Mouse (Mus musculus) embryonic facial prominence, embryonic 15.5 days (tissue): ENCODE data around the gene Arsb. TPM values are rescaled to one million over a fixed set of nuclear protein-coding genes. Genes with fewer than 3 reads are reported as not detected.

ENCODE experiments used
- ATAC-seq: fragments of 200-750 bp; cut with Nextera tagmentation; 2 replicates; pipeline ENCODE4 v1.8.0; 2017; ENCODE audit warnings: low read depth, moderate TSS enrichment; ENCODE audit not compliant: insufficient number of reproducible peaks, low FRiP score, low TSS enrichment
- H3K27ac ChIP-seq: fragments of 300-500 bp; sonication (generic); replicated peaks from 2 replicates; pipeline ENCODE4 v1.5.1; 2015; ENCODE audit warnings: mild to moderate bottlenecking, inconsistent platforms
- H3K27me3 ChIP-seq: fragments of 300-500 bp; sonication (generic); 2 replicates; pipeline ENCODE4 v1.6.1; 2015; ENCODE audit warnings: inconsistent platforms
- H3K36me3 ChIP-seq: fragments of 300-500 bp; sonication (generic); 2 replicates; pipeline ENCODE4 v1.6.1; 2015; ENCODE audit warnings: mild to moderate bottlenecking, inconsistent platforms
- H3K4me1 ChIP-seq: fragments of 300-500 bp; sonication (generic); 2 replicates; pipeline ENCODE4 v1.6.1; 2015; ENCODE audit warnings: inconsistent platforms
- H3K4me2 ChIP-seq: fragments of 300-500 bp; sonication (generic); replicated peaks from 2 replicates; pipeline ENCODE4 v1.6.1; 2015; ENCODE audit warnings: mild to moderate bottlenecking, inconsistent platforms
- H3K4me3 ChIP-seq: fragments of 300-500 bp; sonication (generic); replicated peaks from 2 replicates; pipeline ENCODE4 v1.5.1; 2015; ENCODE audit warnings: mild to moderate bottlenecking, inconsistent platforms
- H3K9ac ChIP-seq: fragments of 300-500 bp; sonication (generic); 2 replicates; pipeline ENCODE4 v1.6.1; 2015; ENCODE audit warnings: inconsistent platforms
- H3K9me3 ChIP-seq: fragments of 300-500 bp; sonication (generic); replicated peaks from 2 replicates; pipeline ENCODE4 v1.6.1; 2016; ENCODE audit warnings: inconsistent platforms
- WGBS: fragments of 180-500 bp; shearing (Covaris S2); methylation state at CpG from one replicate; pipeline ENCODE4 v1.1.7; 2015; 5-methylcytosine and 5-hydroxymethylcytosine counted together
- polyA plus RNA-seq: library from polyadenylated mRNA; unstranded; fragments of >200 nt; fragmentation: Nextera tagmentation; extraction: Ambion mirVana; gene quantifications from 2 replicates; pipeline ENCODE4 v1.2.1, GENCODE M21; 2015

Gene Arsb
- polyA plus RNA-seq, 1 experiment from 2014 or later, result 21.5 TPM

GRCm38 (mm10) chr13:93894105-93894504, 122.7 kb downstream of the Arsb start:
- ATAC-seq, result no peak
- no peak overlapping the region for H3K9ac ChIP-seq
- H3K4me3 ChIP-seq, result no peak overlapping the region
- no peaks in the 10 kb centered on the region for H3K27me3 ChIP-seq
- 70% methylated on average over 2 of the region's 2 CpGs for WGBS
- peaks cover 7% of the 10 kb centered on the region; the same call in 1 of the 2 replicates for H3K4me1 ChIP-seq
- no peak overlapping the region for H3K27ac ChIP-seq
- no peak overlapping the region for H3K4me2 ChIP-seq
- no peaks in the 10 kb centered on the region for H3K9me3 ChIP-seq
- H3K36me3 ChIP-seq, result no peaks in the 10 kb centered on the region

DNA sequence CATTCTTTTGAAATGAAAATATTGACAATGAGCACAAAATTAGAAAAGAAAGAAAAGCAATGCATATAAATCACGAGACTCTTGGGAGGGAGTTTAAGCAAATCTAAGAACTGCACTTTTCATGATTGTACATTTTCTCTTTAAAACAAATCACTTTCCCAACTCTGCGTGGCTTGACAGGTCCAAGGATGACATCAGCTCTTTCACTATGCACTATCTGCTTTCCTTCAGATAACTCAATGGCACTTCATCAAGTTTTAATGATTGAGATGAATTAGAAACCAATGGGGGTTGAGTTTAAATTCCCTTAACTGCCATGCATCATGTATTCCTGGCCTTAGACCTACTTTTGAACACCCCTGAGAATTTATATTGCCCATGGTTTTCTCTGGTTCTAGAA, 124.0 kb downstream of the Arsb start:
- Histone ChIP-seq H3K27me3 (no peaks in the 10 kb centered on the region), H3K4me1 (peaks cover 13% of the 10 kb centered on the region; the same call in 1 of the 2 replicates), H3K9me3 (no peaks in the 10 kb centered on the region), H3K9ac (no peak overlapping the region), H3K4me2 (no peak overlapping the region), H3K36me3 (no peaks in the 10 kb centered on the region), H3K27ac (no peak overlapping the region), H3K4me3 (no peak overlapping the region)
- ATAC-seq, result no peak
- WGBS, result 78% methylated on average over 2 of the region's 2 CpGs

DNA sequence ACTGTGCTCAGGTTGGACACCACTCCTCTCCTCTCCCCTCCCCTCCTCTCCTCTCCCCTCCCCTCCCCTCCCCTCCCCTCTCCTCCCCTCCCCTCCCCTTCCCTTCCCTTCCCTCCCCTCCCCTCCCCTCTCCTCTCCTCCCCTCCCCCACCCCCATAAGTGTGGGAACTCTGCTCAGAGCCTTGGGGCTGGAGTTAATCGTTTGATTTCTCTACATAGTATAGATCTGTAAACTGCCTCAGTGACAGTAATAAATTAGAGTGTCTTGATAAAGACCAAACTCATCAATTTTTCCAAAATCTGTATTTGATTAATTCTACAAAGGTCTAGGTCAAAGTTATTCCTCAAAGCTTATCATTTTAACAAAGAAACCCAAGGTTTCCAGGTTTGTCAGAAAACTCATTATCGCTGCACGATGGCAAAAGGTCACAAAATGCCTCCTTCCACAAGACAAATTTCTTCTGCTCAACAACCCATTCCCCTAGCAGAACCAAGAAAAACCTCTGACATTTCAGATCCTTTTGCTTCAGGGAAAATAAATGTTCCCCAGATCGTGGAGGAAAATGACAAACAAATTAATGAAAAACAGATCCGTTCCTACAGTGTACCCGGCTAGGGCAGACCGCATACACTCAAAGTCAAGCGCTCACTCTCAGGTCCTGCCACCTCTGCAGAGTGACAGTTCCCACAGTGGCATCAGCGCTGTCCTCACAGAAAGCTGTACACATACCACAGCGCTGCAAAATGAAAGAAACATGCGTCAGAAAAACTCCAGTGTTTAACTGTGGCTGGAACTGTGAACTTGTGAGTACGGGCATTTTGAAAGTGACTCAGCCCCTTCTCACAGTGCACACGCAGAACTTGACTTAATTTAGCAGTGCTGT, 126.8 kb downstream of the Arsb start:
- 0 out of 2 replicates have a peak, but pooled peaks have one; percentile 57 for ATAC-seq

GRCm38 (mm10) chr13:93899378-93900256, 128.2 kb downstream of the Arsb start:
- H3K27me3 ChIP-seq, result no peaks in the 10 kb centered on the region
- H3K9me3 ChIP-seq, result no peaks in the 10 kb centered on the region
- H3K4me1 ChIP-seq, result peaks cover 13% of the 10 kb centered on the region; the same call in 1 of the 2 replicates
- no peak overlapping the region for H3K4me2 ChIP-seq
- WGBS, result 75% methylated on average over 3 of the region's 3 CpGs
- H3K4me3 ChIP-seq, result no peak overlapping the region
- peak overlapping the region; percentile 81 for H3K27ac ChIP-seq
- ATAC-seq, result no peak
- no peak overlapping the region for H3K9ac ChIP-seq
- H3K36me3 ChIP-seq, result no peaks in the 10 kb centered on the region

More for the DNA sequence above, 126.8 kb downstream of the Arsb start:
- Histone ChIP-seq H3K4me3 (no peak overlapping the region; the same call in 1 of the 2 replicates), H3K9me3 (no peaks in the 10 kb centered on the region), H3K4me2 (peak overlapping the region; percentile 23), H3K27me3 (no peaks in the 10 kb centered on the region), H3K9ac (no peak overlapping the region), H3K27ac (peak overlapping the region; percentile 81), H3K36me3 (no peaks in the 10 kb centered on the region), H3K4me1 (peaks cover 13% of the 10 kb centered on the region; the same call in 1 of the 2 replicates)
- WGBS, result 17% methylated on average over 13 of the region's 13 CpGs

- H3K27me3 ChIP-seq, result no peaks in the 10 kb centered on the region
- no peaks in the 10 kb centered on the region for H3K9me3 ChIP-seq
- H3K4me1 ChIP-seq, result peaks cover 13% of the 10 kb centered on the region; the same call in 1 of the 2 replicates
- H3K27ac ChIP-seq, result no peak overlapping the region
- ATAC-seq, result no peak
- WGBS, result 77% methylated on average over 13 of the region's 13 CpGs
- no peaks in the 10 kb centered on the region for H3K36me3 ChIP-seq
- H3K9ac ChIP-seq, result no peak overlapping the region
- no peak overlapping the region for H3K4me3 ChIP-seq
- no peak overlapping the region for H3K4me2 ChIP-seq
These were observed 129.7 kb downstream of the Arsb start for GRCm38 (mm10) chr13:93900934-93901626.

DNA sequence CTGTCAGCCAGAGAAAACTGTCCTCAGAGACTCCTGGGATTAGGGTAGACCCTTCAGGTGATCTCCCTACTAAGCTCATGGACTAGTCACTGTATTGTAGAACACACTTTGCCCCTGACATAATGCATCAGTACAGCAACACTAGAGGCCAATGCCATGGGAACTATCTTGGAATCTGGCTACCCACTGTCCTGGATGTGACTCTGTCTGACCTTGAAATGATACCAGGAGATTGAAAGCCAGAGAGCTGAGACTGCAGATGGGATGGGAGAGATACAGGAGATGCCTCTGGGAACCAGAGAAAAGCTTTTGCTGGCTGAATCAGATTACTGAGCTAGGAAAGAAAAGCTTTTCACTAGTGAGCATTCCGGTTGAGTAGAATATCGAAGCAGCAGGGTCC, 130.7 kb downstream of the Arsb start:
- no peak overlapping the region for H3K4me2 ChIP-seq
- no peaks in the 10 kb centered on the region for H3K9me3 ChIP-seq
- H3K9ac ChIP-seq, result no peak overlapping the region
- H3K36me3 ChIP-seq, result no peaks in the 10 kb centered on the region
- no peaks in the 10 kb centered on the region for H3K27me3 ChIP-seq
- peaks cover 13% of the 10 kb centered on the region; the same call in 1 of the 2 replicates for H3K4me1 ChIP-seq
- no peak overlapping the region for H3K27ac ChIP-seq
- no peak overlapping the region for H3K4me3 ChIP-seq
- no peak for ATAC-seq
- 82% methylated on average over 2 of the region's 2 CpGs for WGBS

DNA sequence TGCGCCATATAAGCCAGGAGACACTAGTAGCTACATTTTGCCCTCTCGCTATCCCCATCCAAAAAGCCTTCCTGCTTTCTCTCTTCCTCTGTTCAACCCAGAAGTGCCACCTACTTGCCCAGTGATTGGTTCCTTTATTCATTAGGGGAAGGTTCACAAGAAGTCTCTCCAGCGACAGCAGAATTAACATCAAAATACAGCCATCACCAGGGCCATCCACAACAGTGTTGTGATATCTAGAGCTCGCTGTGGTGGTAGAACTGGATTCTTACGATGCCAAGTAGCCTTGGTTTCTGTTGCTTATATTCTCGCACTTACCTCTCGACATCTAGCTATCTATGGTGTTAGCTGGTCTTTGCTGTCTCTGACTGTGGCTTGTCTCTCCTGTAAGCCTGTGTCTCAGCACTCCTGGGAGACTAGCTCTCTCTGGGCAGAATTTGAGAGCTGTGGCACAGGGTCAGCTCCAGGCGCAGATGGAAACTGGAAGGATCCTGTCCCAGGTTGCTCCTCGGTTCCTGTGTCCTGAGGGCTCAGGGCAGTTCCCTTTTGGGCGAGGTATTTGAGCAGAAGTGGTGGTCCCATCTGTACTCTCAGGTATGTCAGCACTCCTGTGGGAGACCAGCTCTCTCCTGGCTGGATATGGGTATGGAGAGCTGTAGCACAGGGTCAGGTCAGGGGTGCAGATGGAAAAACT, 135.3 kb downstream of the Arsb start:
- Histone ChIP-seq H3K27ac (no peak overlapping the region), H3K9ac (no peak overlapping the region), H3K36me3 (no peaks in the 10 kb centered on the region), H3K4me3 (no peak overlapping the region), H3K4me1 (peaks cover 20% of the 10 kb centered on the region), H3K9me3 (no peaks in the 10 kb centered on the region), H3K27me3 (no peaks in the 10 kb centered on the region), H3K4me2 (no peak overlapping the region)
- 88% methylated on average over 10 of the region's 10 CpGs for WGBS
- no peak for ATAC-seq

- Histone ChIP-seq H3K4me3 (no peak overlapping the region), H3K4me1 (peaks cover 27% of the 10 kb centered on the region), H3K27me3 (no peaks in the 10 kb centered on the region), H3K9me3 (no peaks in the 10 kb centered on the region), H3K27ac (0 out of 2 replicates have a peak overlapping the region, but pooled peaks have one; percentile 24), H3K9ac (no peak overlapping the region), H3K36me3 (no peaks in the 10 kb centered on the region), H3K4me2 (no peak overlapping the region)
- WGBS, result 67% methylated on average over 3 of the region's 3 CpGs
- ATAC-seq, result no peak
These were observed 136.5 kb downstream of the Arsb start for GRCm38 (mm10) chr13:93907971-93908370.

- Histone ChIP-seq H3K27me3 (no peaks in the 10 kb centered on the region), H3K4me2 (no peak overlapping the region), H3K36me3 (no peaks in the 10 kb centered on the region), H3K9me3 (no peaks in the 10 kb centered on the region), H3K4me3 (no peak overlapping the region), H3K4me1 (peaks cover 27% of the 10 kb centered on the region), H3K27ac (peak overlapping the region; percentile 92), H3K9ac (no peak overlapping the region)
- peak; percentile 73 for ATAC-seq
- WGBS, result 21% methylated on average over 5 of the region's 5 CpGs
These were observed 138.4 kb downstream of the Arsb start for GRCm38 (mm10) chr13:93909847-93910246.

DNA sequence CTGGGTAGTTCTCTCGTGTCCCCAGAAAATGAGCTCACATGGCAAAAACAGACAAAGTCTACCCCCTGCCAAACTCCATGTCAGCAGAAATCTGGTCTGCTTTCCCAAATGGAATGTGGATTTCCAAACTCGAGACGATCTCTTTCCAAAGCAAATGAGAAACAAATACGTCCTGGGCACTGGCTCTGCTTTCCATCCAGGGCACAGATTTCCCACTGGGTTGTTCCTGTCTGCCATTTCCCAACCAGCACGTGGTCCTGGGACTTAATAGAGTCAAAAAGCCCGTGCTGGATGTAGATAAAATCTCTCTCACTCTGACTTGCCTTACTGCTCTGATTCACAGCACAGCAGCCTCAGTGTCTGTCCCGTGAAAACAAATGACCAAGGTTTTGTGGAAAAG, 139.6 kb downstream of the Arsb start:
- Histone ChIP-seq H3K4me3 (no peak overlapping the region), H3K9me3 (no peaks in the 10 kb centered on the region), H3K9ac (no peak overlapping the region), H3K4me2 (no peak overlapping the region), H3K27me3 (no peaks in the 10 kb centered on the region), H3K27ac (peak overlapping the region; percentile 92), H3K36me3 (no peaks in the 10 kb centered on the region), H3K4me1 (peaks cover 27% of the 10 kb centered on the region)
- WGBS, result 22% methylated on average over 7 of the region's 7 CpGs
- peak; percentile 48; the same call in 1 of the 2 replicates for ATAC-seq
